Mouse (Mus musculus) limb, embryonic 14.5 days (tissue): ENCODE data around the gene Gm20388. TPM values are rescaled to one million over a fixed set of nuclear protein-coding genes. Genes with fewer than 3 reads are reported as not detected.

Experiments
- ATAC-seq: fragments of 200-750 bp; cut with Nextera tagmentation; 2 replicates; pipeline ENCODE4 v1.8.0; 2017; ENCODE audit warnings: low read depth, moderate number of reproducible peaks, moderate TSS enrichment; ENCODE audit not compliant: low FRiP score
- DNase-seq: peaks from one replicate; pipeline ENCODE4 v3.0.0-alpha.2; 2015; ENCODE audit warnings: low spot score
- H3K27ac ChIP-seq: fragments of 300-500 bp; sonication (generic); replicated peaks from 2 replicates; pipeline ENCODE4 v1.5.1; 2014; ENCODE audit warnings: low read depth, mild to moderate bottlenecking, low read length, moderate library complexity, mixed read lengths
- H3K27me3 ChIP-seq: fragments of 300-500 bp; sonication (generic); 2 replicates; pipeline ENCODE4 v1.6.1; 2014; ENCODE audit warnings: low read length, mixed read lengths; ENCODE audit not compliant: control insufficient read depth, insufficient read depth
- H3K36me3 ChIP-seq: fragments of 300-500 bp; sonication (generic); 2 replicates; pipeline ENCODE4 v1.6.1; 2014; ENCODE audit warnings: mild to moderate bottlenecking, low read length, moderate library complexity, mixed read lengths; ENCODE audit not compliant: control insufficient read depth, insufficient read depth
- H3K4me1 ChIP-seq: fragments of 300-500 bp; sonication (generic); 2 replicates; pipeline ENCODE4 v1.6.1; 2014; ENCODE audit warnings: antibody characterized with exemption, low read length, mixed read lengths; ENCODE audit not compliant: control insufficient read depth, insufficient read depth
- H3K4me2 ChIP-seq: fragments of 300-500 bp; sonication (generic); replicated peaks from 2 replicates; pipeline ENCODE4 v1.6.1; 2014; ENCODE audit warnings: low read depth, mild to moderate bottlenecking, low read length, moderate library complexity; ENCODE audit not compliant: severe bottlenecking
- H3K4me3 ChIP-seq: fragments of 300-500 bp; sonication (generic); replicated peaks from 2 replicates; pipeline ENCODE4 v1.5.1; 2014; ENCODE audit warnings: low read length
- H3K9ac ChIP-seq: fragments of 300-500 bp; sonication (generic); 2 replicates; pipeline ENCODE4 v1.6.1; 2014; ENCODE audit warnings: mild to moderate bottlenecking, low read depth, low read length, moderate library complexity; ENCODE audit not compliant: severe bottlenecking
- H3K9me3 ChIP-seq: fragments of 300-500 bp; sonication (generic); 2 replicates; pipeline ENCODE4 v1.6.1; 2016; ENCODE audit warnings: low read length; ENCODE audit not compliant: control insufficient read depth
- POLR2A ChIP-seq: fragments of 200-500 bp; IDR thresholded peaks from 2 replicates; pipeline ENCODE4 v1.8.0; 2012; ENCODE audit warnings: inconsistent platforms, mild to moderate bottlenecking, moderate library complexity, borderline replicate concordance; ENCODE audit not compliant: insufficient read depth, insufficient read length; ENCODE audit errors: extremely low read depth
- WGBS: fragments of 180-500 bp; shearing (Covaris S2); extraction: QIAGEN DNeasy Blood & Tissue Kit; methylation state at CpG from one replicate; pipeline ENCODE4 v1.1.7; 2014; 5-methylcytosine and 5-hydroxymethylcytosine counted together
- polyA plus RNA-seq, 2 experiments: library from polyadenylated mRNA; depleted of rRNA in 1 of 2; stranded (reverse) in 1 of 2; unstranded in 1 of 2; fragments of >200 nt; fragmentation: Nextera tagmentation in 1 of 2; extraction: Ambion mirVana in 1 of 2; gene quantifications; 2 replicates each; pipeline versions ENCODE4 v1.2.1 to v1.2.3; 2012 to 2014

The Gm20388 gene
- polyA plus RNA-seq, 2 experiments: 1.9 to 49.9 TPM

DNA sequence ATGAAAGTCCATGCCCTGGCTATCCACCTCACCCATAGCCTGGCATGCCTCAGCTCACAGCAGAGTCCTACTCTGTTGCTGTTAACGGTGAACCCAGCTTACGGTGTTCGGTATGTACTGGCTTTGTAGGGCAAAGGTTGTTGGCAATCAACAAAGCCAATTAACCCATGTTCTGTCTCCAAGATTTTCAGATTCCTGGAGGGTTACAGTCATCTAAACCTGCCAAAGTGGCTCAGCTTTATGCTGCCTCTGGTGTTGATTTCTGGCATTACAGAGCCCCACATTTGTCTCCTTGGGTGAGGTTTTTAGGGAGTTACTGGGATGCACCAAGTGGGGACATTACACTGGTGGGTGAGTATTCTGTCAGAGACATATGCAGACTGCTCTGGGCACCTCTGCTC is 2786.5 kb downstream of the Gm20388 start:
- DNase-seq (no peak), ATAC-seq (no peak)
- Histone ChIP-seq H3K27me3 (no peaks in the 10 kb centered on the region), H3K9me3 (no peaks in the 10 kb centered on the region), H3K4me3 (no peak overlapping the region), H3K4me1 (no peaks in the 10 kb centered on the region), H3K9ac (no peak overlapping the region), H3K27ac (no peak overlapping the region), H3K36me3 (no peaks in the 10 kb centered on the region), H3K4me2 (no peak overlapping the region)
- WGBS: 70% methylated on average over 3 of the region's 3 CpGs
- no peak for TF ChIP-seq POLR2A

DNA sequence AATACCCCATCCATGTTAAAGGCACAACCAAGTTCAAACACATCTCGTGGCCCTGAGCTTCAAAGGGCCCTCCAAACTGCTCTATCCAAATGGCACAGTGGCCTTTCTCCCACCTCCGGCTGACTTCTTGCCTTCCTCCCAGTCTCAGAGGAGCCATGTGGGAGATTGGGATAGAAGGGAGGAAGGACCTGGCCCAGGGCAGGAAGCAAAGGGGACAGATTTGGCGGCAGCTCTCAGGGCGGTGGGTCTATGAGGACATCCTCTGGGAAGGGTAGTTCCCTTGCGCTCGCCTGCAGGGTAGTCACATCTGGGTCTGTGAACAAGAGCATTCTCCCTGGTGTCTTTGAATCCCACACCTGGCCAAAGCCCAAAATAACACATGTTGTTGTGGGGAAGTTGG is 2786.9 kb downstream of the Gm20388 start:
- Histone ChIP-seq H3K4me1 (no peaks in the 10 kb centered on the region), H3K4me3 (no peak overlapping the region), H3K27ac (no peak overlapping the region), H3K36me3 (no peaks in the 10 kb centered on the region), H3K9ac (no peak overlapping the region), H3K9me3 (no peaks in the 10 kb centered on the region), H3K4me2 (no peak overlapping the region), H3K27me3 (no peaks in the 10 kb centered on the region)
- no peak for ATAC-seq
- WGBS: 66% methylated on average over 6 of the region's 6 CpGs
- DNase-seq: no peak
- no peak for TF ChIP-seq POLR2A

DNA sequence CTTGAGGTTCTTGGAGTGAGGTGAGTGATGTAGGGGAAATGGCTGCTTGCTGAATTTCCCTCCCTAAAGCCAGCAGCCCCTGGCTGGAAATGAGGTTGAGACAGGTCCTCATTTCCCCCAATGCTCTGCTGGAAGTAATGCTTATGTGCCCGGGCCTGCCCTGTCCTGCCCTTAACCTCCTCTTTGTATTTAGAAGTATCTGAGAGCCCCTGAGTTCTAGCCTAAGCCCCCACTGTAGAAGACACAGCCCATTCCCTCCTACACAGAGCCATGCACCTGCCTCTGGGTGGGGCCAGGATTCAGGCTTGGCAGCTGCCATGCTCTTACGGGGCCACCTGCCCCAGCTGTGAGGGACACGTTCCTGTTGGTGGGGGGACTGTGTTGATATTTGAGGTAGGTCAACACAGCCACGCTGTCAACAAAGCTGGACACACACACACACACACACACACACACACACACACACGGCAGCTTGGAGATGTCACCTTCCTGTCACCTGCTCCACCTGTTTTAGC is 2787.7 kb downstream of the Gm20388 start:
- Histone ChIP-seq H3K9ac (no peak overlapping the region), H3K4me2 (no peak overlapping the region), H3K9me3 (no peaks in the 10 kb centered on the region), H3K4me3 (no peak overlapping the region), H3K4me1 (no peaks in the 10 kb centered on the region), H3K36me3 (no peaks in the 10 kb centered on the region), H3K27me3 (no peaks in the 10 kb centered on the region), H3K27ac (no peak overlapping the region)
- DNase-seq (no peak), ATAC-seq (no peak)
- TF ChIP-seq POLR2A: no peak
- 68% methylated on average over 5 of the region's 5 CpGs for WGBS

DNA sequence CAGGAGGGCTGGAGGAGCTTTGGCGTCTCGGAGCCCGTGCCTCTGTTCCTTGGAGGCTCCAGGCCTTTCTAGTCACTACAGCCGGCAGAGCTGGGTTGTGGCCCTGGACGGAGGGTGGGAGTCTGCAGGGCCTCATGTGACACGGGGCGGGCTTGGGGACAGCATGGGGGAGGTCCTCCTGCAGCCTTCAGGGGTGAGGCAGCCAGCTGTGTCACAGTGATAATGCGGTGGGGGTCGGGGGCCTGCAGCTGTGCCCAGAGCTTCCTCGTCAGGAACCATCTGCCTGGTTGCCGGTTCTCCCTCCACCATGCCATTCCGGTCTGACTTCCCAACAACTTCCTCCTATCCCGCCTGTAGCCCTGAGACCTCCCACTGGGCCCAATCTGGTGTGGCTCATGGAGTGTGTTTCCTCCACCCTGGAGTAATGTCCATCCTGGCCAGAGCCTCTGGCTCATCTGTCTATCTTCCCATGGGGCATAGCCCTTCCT is 2788.4 kb downstream of the Gm20388 start, which contains the start of gene Cbfa2t3:
Gene Cbfa2t3 (minus strand): TSS at position 105 of the 488 bp plus-strand sequence.
- Histone ChIP-seq H3K36me3 (no peaks in the 10 kb centered on the region), H3K4me2 (no peak within 1 kb of the TSS), H3K9me3 (no peaks in the 10 kb centered on the region), H3K9ac (no peak within 1 kb of the TSS), H3K27ac (no peak within 1 kb of the TSS), H3K4me3 (no peak within 1 kb of the TSS), H3K4me1 (no peaks in the 10 kb centered on the region), H3K27me3 (no peaks in the 10 kb centered on the region)
- DNase-seq (no peak), ATAC-seq (no peak)
- 50% methylated on average over 13 of the region's 13 CpGs for WGBS
- TF ChIP-seq POLR2A: no peak

DNA sequence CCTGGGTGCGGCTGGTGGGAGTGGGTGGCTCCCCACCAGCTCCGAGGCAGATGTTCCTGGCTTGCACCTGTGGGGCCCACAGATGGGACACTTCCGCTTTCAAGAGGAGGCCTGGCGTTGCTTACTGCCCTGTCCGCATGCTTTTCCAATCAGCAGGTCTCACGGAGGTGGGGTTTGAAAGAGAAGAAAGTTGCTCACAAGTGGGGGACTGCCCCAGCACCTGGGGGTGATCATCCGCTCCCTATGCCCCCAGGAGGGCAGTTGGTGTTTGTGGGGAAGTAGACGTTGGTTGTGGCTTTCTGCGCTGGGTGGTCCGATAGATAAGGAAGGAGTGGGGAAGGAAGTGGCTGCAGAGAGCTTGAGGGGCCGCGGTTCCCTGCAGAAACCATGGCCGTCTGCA is 2790.0 kb downstream of the Gm20388 start:
- DNase-seq (no peak), ATAC-seq (no peak)
- Histone ChIP-seq H3K36me3 (no peaks in the 10 kb centered on the region), H3K9ac (no peak overlapping the region), H3K4me1 (no peaks in the 10 kb centered on the region), H3K4me2 (no peak overlapping the region), H3K27me3 (no peaks in the 10 kb centered on the region), H3K9me3 (no peaks in the 10 kb centered on the region), H3K27ac (no peak overlapping the region), H3K4me3 (no peak overlapping the region)
- TF ChIP-seq POLR2A: no peak
- 55% methylated on average over 13 of the region's 13 CpGs for WGBS
